Mouse (Mus musculus) inflammation-experienced regulatory T-cells (primary cell): ENCODE data around the gene Idua. TPM values are rescaled to one million over a fixed set of nuclear protein-coding genes. Genes with fewer than 3 reads are reported as not detected.

ENCODE experiments used
- polyA plus RNA-seq, 2 experiments: library from polyadenylated mRNA; unstranded; fragments of 100-300 nt; shearing (Covaris generic); gene quantifications; one replicate each; pipeline ENCODE4 v1.2.1; 2017

Gene Idua
- 10 to 100 TPM; 42.1 to 43.8 TPM for polyA plus RNA-seq

DNA sequence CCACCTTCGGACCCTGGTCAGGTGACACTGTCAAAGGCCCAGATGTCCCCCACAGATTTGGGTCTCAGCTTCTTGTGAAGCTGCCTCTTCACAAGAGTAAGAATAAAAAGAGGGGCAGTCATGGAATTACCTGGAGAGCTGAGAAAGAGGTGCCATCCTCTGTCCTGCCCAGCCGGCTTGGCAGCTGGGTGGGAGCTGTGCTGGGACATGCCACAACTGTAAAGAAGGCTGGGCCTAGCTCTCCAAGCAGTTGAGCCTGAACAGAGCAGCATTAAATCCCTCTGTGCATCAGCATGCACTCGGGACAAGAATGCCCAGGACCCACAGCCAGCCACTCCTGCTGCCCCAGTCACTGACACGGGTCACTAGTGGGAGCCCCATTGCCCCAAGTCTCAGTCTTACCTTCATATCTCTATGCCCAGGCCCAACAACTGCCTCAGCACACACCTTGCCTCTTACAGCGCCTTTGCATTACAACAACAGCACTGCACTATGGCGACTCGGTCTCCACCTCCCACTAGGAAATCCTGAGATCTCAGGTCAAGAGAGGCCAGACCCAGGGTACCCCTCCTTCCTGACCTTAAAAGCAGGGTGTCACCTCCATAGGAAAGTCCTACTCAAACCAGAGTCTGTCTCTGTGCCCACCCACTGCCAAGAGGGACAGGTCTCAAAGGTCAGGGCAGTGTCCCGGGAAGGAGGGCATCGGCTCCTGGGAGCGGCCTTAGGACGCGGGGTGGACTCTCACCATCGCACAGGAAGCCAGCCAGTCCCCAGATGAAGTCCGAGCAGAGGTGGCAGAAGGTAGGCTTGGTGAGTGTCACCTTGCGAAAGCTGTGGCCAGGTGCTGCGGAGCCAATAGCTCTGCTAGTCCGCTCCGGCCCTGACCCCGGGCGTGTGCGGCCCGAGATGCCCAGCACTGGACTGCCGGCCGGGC lies at the start of gene Idua:
TSS of gene Idua (plus strand) at position 634 of the 934 bp plus-strand sequence.

DNA sequence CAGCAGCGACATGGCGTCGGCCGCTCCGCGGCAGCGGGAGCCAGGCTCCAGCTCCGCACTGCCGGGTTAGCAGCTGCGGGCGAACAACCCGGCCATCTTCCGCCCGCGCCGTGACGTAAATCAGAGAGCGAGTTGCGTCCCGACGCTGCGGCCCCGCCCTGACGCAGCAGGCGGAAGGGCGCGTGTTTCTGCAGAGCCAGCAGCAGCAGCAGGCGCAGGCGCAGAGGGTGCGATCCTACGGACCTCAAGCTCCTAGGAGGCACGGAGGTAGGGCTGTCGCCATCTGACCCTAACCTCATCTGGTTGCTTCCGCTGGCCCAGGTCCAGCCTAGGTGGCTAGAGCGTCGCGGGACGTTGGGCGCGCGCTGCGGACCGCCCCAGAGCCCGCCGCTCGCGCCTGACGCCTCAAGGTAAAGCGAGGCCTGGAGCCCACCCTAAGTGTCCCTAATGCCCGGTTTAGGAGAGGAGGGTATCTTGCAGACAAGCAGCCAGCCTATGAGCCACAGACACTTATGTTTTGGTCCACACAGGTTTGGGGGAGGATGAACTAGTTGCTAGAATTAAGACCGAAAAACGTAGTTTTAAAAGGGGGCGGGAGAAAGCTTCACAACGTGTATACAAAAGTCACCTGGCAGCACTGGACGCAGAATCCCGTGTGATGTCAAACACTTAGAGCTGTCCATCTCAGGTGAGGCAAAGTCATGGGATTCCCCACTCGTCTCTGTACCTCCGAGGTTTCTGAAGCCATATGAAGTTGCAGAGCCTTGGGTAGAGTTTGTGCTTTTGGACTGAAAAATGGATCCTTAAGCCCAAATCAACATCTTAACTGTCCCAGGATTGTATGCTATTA lies 30.3 kb upstream of the Idua start, which contains the start of the genes Gak and Tmem175:
TSS of gene Gak (minus strand) at position 122 of the 850 bp plus-strand sequence.
TSS of gene Tmem175 (plus strand) at position 137 of the 850 bp plus-strand sequence.

DNA sequence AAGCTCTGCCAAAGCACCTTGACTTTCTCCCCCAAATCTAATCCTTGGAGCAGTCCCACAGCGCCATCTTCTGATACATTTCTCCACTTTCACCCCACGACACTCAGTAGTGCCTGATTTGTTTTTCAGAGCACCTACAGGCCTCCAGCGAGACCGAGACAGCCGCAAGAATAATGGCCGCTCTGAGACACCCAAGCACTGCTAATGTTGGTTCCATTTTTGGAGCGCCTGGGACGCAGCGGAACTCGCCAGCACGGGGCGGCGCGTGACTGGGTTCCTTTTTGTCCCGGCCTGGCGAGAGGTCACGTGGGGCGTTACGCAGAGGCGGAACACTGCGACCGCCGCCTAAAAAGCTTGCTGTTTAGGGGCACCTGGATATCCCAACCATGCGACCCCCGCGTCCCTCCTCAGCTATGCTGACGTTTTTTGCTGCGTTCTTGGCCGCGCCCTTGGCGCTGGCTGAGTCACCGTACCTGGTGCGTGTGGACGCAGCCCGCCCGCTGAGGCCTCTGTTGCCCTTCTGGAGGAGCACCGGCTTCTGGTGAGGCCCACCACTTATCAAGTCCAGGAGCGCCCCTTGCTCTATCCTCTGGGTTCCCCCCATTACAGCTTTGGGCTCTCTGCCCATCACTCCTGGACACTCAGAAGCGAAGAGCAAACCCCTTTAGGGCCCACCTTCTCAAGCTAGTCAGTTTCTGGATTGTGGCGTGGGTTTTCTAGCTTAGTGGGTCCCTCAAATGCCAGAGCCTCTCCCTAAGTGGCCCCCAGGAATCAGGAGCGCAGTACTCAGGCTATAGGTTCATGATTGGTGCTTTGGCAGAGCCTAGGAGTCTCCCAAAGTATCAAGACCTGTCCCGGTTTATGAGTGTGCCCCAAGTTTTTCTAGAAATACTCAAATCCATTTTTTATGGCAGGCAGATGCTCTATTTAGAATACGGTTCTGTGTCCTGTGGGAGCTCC lies 9.1 kb downstream of the Idua start, which contains the start of gene Dgkq:
TSS of gene Dgkq (minus strand) at position 696 of the 960 bp plus-strand sequence.

DNA sequence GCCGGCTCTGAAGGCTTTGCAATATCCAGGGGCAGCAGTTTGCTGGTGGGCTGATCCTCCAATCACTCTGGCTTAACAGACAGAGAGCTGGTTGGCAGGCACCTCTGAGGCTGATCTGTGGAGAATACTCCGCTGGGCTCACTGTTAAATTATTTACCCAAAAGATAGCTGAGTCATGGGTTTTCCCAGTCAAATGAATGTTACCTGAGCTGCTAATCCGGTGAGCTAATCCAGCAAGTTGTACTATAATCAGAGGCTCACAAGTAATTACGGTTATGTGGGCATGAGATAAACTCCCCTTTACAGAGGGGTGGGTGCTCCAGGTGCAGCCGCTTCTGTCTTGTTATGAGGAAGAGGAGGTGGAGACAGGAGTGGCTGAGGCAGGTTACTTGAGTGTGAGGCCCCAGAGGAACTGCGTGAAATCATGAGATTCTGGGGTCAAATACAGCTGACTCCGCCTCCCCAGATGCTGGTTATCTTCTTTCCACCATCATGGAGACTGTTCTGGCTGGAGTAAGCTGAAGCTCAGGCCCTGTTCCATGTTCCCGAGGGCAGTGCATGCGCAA lies 15.2 kb downstream of the Idua start, which contains the start of gene Slc26a1:
TSS of gene Slc26a1 (minus strand) at position 319 of the 566 bp plus-strand sequence.

DNA sequence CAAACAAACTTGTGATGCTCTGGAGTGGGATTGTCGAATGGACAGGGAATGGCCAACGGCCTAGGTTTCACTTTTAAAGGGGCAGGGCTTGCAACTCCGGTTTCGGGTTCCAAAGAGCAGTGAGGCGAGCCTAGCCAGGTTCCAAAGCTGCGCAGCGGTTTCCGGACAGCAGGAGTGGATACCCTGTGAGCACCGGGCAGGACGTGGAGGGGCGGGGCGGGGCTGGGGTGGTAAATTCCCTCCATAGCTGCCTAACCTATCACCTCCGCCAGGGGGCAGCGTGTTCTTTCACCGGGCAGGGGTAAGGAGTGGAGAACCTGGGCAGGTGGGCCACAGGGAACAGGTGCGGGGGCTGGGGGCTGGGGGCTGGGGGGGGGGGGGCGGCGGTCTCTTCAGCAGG lies 32.1 kb downstream of the Idua start, which contains the start of gene Fgfrl1:
TSS of gene Fgfrl1 (plus strand) at position 112 of the 400 bp plus-strand sequence.

Other genes starting within 250 kb of the Idua start
- gene Atp5k, start 225.9 kb upstream of the Idua start, polyA plus RNA-seq = 100 to 1,000 TPM; 124 to 148 TPM
- gene Mfsd7a, start 211.4 kb upstream of the Idua start, polyA plus RNA-seq = not detected
- gene Pcgf3, start 199.1 kb upstream of the Idua start, polyA plus RNA-seq = 10 to 100 TPM; 11.6 to 23.0 TPM
- gene Cplx1, start 110.3 kb upstream of the Idua start, polyA plus RNA-seq = not detected
- gene Gak, start 30.6 kb upstream of the Idua start, polyA plus RNA-seq = 100 to 1,000 TPM; 130 to 159 TPM
- 10 to 100 TPM; 37.3 to 38.5 TPM for gene Tmem175, start 30.6 kb upstream of the Idua start, polyA plus RNA-seq
- gene Dgkq, start 9.3 kb downstream of the Idua start, polyA plus RNA-seq = 10 to 100 TPM; 18.4 to 21.3 TPM
- under 1 TPM; 0.08 to 0.17 TPM for gene Slc26a1, start 15.2 kb downstream of the Idua start, polyA plus RNA-seq
- gene Fgfrl1, start 32.1 kb downstream of the Idua start, polyA plus RNA-seq = 1 to 10 TPM; 2.1 to 6.7 TPM
- gene Rnf212, start 114.7 kb downstream of the Idua start, polyA plus RNA-seq = not detected
- gene Tmed11, start 135.0 kb downstream of the Idua start, polyA plus RNA-seq = not detected
- under 1 TPM in 1 of 2 experiments, not detected in 1; 0.02 TPM for gene Vmn2r8, start 148.5 kb downstream of the Idua start, polyA plus RNA-seq
- gene Vmn2r9, start 192.3 kb downstream of the Idua start, polyA plus RNA-seq = under 1 TPM; 0.02 to 0.45 TPM